Mouse (Mus musculus) liver, adult 2 months (tissue): Measurements from ENCODE around the gene Tmem178b. TPM values are rescaled to one million over a fixed set of nuclear protein-coding genes. Genes with fewer than 3 reads are reported as not detected.

Experiments used
- DNase-seq: peaks from one replicate; pipeline ENCODE4 v3.0.0-alpha.2; 2011; ENCODE audit warnings: low read depth, low spot score; ENCODE audit errors: extremely low read depth
- H3K27ac ChIP-seq: fragments of 200-500 bp; replicated peaks from 2 replicates; pipeline ENCODE4 v1.5.1; 2012; ENCODE audit warnings: low read depth, mild to moderate bottlenecking, control low read depth, inconsistent platforms, low read length; ENCODE audit not compliant: insufficient read depth
- H3K27me3 ChIP-seq: fragments of 200-500 bp; 2 replicates; pipeline ENCODE4 v1.6.1; 2012; ENCODE audit warnings: mild to moderate bottlenecking, moderate library complexity, low read length, inconsistent platforms; ENCODE audit not compliant: control insufficient read depth, insufficient read depth
- H3K36me3 ChIP-seq: fragments of 200-500 bp; 2 replicates; pipeline ENCODE4 v1.6.1; 2012; ENCODE audit warnings: low read length, inconsistent platforms; ENCODE audit not compliant: control insufficient read depth, insufficient read depth
- H3K4me1 ChIP-seq: fragments of 200-500 bp; 2 replicates; pipeline ENCODE4 v1.6.1; 2011; ENCODE audit warnings: low read length; ENCODE audit not compliant: control insufficient read depth, insufficient read depth
- H3K4me3 ChIP-seq: fragments of 200-500 bp; 2 replicates; pipeline ENCODE4 v1.5.1; 2011; ENCODE audit warnings: low read depth, mild to moderate bottlenecking, control low read depth, low read length, moderate library complexity; ENCODE audit not compliant: insufficient read depth
- H3K79me2 ChIP-seq: fragments of 200-500 bp; 2 replicates; pipeline ENCODE4 v1.6.1; 2012; ENCODE audit warnings: inconsistent platforms, mild to moderate bottlenecking, low read length, moderate library complexity; ENCODE audit not compliant: control insufficient read depth, insufficient read depth
- H3K9ac ChIP-seq: fragments of 200-500 bp; 2 replicates; pipeline ENCODE4 v1.6.1; 2012; ENCODE audit warnings: low read depth, mild to moderate bottlenecking, control low read depth, inconsistent platforms, low read length
- CTCF ChIP-seq: fragments of 200-500 bp; IDR thresholded peaks from 2 replicates; pipeline ENCODE4 v1.5.1; 2011; ENCODE audit warnings: low read depth, low read length, control low read depth
- POLR2A ChIP-seq: fragments of 200-500 bp; IDR thresholded peaks from 2 replicates; pipeline ENCODE4 v1.6.1; 2011; ENCODE audit warnings: low read length, control low read depth; ENCODE audit not compliant: insufficient read depth; ENCODE audit errors: extremely low read depth
- WGBS: fragments of 180-500 bp; shearing (Covaris S2); methylation state at CpG from one replicate; pipeline ENCODE4 v1.1.7; 2018; 5-methylcytosine and 5-hydroxymethylcytosine counted together
- polyA plus RNA-seq: library from polyadenylated mRNA; depleted of rRNA; stranded (reverse); fragments of >200 nt; gene quantifications from 2 replicates; pipeline ENCODE4 v1.2.3, GENCODE M21; 2012; rRNA removed
- total RNA-seq: library from RNA; depleted of rRNA; stranded (reverse); fragments of >200 nt; gene quantifications from 2 replicates; pipeline ENCODE4 v1.2.3, GENCODE M21; 2014; rRNA removed

Tmem178b gene
- 0.09 and 0.13 TPM in 2 replicates for total RNA-seq
- 0.02 TPM in 1 of 2 replicates, not detected in the other for polyA plus RNA-seq

- Histone ChIP-seq H3K27ac (no peak within 1 kb of the TSS), H3K27me3 (peaks cover 26% of the 10 kb centered on the region), H3K9ac (no peak within 1 kb of the TSS), H3K4me3 (peak within 1 kb of the TSS; percentile 36; the same call in 1 of the 2 replicates), H3K79me2 (no peaks in the 10 kb centered on the region), H3K36me3 (no peaks in the 10 kb centered on the region), H3K4me1 (peaks cover 5% of the 10 kb centered on the region)
- TF ChIP-seq CTCF (no peak), POLR2A (no peak)
- 2% methylated on average over 62 of the region's 63 CpGs for WGBS
- DNase-seq = no peak
These were observed at the start of gene Tmem178b for GRCm38 (mm10) chr6:39872901-39873591. Tmem178b (plus strand) TSS chr6:39873271.

GRCm38 (mm10) chr6:39828736-39829135, 44.3 kb upstream of the Tmem178b start:
- Histone ChIP-seq H3K79me2 (no peaks in the 10 kb centered on the region), H3K4me3 (no peak overlapping the region), H3K36me3 (no peaks in the 10 kb centered on the region), H3K9ac (no peak overlapping the region), H3K27ac (no peak overlapping the region), H3K4me1 (no peaks in the 10 kb centered on the region), H3K27me3 (no peaks in the 10 kb centered on the region)
- no peak for DNase-seq
- 85% methylated on average over 5 of the region's 5 CpGs for WGBS
- TF ChIP-seq CTCF (no peak), POLR2A (no peak)

- Histone ChIP-seq H3K9ac (no peak overlapping the region), H3K4me3 (no peak overlapping the region), H3K4me1 (no peaks in the 10 kb centered on the region), H3K27me3 (no peaks in the 10 kb centered on the region), H3K36me3 (no peaks in the 10 kb centered on the region), H3K79me2 (no peaks in the 10 kb centered on the region), H3K27ac (no peak overlapping the region)
- 89% methylated on average over 14 of the region's 14 CpGs for WGBS
- TF ChIP-seq CTCF = no peak
- TF ChIP-seq POLR2A = no peak
- no peak for DNase-seq
These were observed 29.3 kb upstream of the Tmem178b start for GRCm38 (mm10) chr6:39843698-39844342.

GRCm38 (mm10) chr6:39847538-39847937, 25.5 kb upstream of the Tmem178b start:
- no peaks in the 10 kb centered on the region for H3K4me1 ChIP-seq
- no peak for DNase-seq
- no peak for TF ChIP-seq CTCF
- no peak for TF ChIP-seq POLR2A
- WGBS = 75% methylated on average over 2 of the region's 2 CpGs
- H3K27me3 ChIP-seq = no peaks in the 10 kb centered on the region
- H3K79me2 ChIP-seq = no peaks in the 10 kb centered on the region
- no peak overlapping the region for H3K27ac ChIP-seq
- no peaks in the 10 kb centered on the region for H3K36me3 ChIP-seq
- no peak overlapping the region for H3K4me3 ChIP-seq
- H3K9ac ChIP-seq = no peak overlapping the region

GRCm38 (mm10) chr6:39848766-39849165, 24.3 kb upstream of the Tmem178b start:
- TF ChIP-seq POLR2A = no peak
- no peak; the same call in 1 of the 2 replicates for TF ChIP-seq CTCF
- no peak for DNase-seq

GRCm38 (mm10) chr6:39849667-39850066, 23.4 kb upstream of the Tmem178b start:
- Histone ChIP-seq H3K9ac (no peak overlapping the region), H3K79me2 (no peaks in the 10 kb centered on the region), H3K27ac (no peak overlapping the region), H3K4me1 (no peaks in the 10 kb centered on the region), H3K27me3 (no peaks in the 10 kb centered on the region), H3K4me3 (no peak overlapping the region), H3K36me3 (no peaks in the 10 kb centered on the region)
- DNase-seq = no peak
- 90% methylated on average over 4 of the region's 4 CpGs for WGBS
- no peak for TF ChIP-seq CTCF
- TF ChIP-seq POLR2A = no peak

More at GRCm38 (mm10) chr6:39848766-39849165, 24.3 kb upstream of the Tmem178b start:
- no peaks in the 10 kb centered on the region for H3K27me3 ChIP-seq
- H3K36me3 ChIP-seq = no peaks in the 10 kb centered on the region
- WGBS = 35% methylated on average over 7 of the region's 7 CpGs
- no peaks in the 10 kb centered on the region for H3K4me1 ChIP-seq
- H3K9ac ChIP-seq = no peak overlapping the region
- no peaks in the 10 kb centered on the region for H3K79me2 ChIP-seq
- H3K27ac ChIP-seq = no peak overlapping the region
- H3K4me3 ChIP-seq = no peak overlapping the region
